Mouse (Mus musculus) kidney, adult 8-10 months (tissue): Measurements from ENCODE around the gene Lmx1b.

Experiments used
- DNase-seq, 2 experiments: peaks; one replicate each; pipeline ENCODE4 v3.0.0; 2022

The Lmx1b gene

DNA sequence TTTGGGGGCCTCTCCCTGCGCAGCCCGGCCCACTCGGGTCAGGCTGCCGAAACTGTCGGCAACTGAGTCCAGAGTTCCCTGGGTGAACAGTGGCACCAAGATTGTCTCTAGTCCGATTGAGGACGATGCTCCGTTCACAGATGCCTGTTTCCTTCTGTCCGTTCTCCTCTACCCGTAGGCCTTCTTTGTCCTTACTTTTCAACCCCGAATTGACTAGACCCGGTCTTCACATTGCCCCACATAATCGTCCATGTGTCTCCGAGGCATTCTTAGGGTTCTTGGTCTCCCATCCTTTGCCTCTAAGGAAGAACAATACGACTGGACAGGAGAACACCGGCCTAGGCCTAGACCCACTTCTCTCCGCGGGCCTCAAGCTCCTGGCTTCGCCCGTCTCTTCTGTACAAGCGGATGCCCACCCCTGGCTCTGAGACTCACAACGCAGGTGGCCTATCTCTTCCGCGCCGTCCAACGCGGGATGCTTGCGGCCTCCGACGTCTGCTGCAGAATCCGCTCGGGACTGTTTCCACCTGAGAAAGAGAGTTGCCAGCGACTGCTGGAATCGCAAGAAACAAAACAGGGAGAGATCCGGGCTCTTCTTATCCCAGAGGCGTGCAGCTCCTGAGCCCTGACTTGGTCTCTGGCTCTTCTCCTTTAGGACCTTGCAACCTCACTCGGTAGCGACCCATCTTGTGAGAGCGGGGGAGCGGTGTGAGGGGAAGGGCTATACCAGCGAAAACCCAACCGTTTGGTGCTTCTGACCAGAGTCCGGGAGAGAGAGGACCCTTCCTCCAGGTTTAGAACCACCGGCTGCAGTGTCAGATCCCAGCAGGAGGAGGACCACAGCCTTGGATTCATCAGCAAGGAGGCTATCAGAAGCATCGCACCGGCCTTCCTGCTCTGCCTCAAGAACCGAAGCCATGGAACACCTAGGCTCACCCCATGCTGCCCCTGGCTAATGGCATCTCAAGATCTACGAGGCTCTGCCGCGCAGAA, 3.7 kb upstream of the Lmx1b start:
- DNase-seq = no peak

DNA sequence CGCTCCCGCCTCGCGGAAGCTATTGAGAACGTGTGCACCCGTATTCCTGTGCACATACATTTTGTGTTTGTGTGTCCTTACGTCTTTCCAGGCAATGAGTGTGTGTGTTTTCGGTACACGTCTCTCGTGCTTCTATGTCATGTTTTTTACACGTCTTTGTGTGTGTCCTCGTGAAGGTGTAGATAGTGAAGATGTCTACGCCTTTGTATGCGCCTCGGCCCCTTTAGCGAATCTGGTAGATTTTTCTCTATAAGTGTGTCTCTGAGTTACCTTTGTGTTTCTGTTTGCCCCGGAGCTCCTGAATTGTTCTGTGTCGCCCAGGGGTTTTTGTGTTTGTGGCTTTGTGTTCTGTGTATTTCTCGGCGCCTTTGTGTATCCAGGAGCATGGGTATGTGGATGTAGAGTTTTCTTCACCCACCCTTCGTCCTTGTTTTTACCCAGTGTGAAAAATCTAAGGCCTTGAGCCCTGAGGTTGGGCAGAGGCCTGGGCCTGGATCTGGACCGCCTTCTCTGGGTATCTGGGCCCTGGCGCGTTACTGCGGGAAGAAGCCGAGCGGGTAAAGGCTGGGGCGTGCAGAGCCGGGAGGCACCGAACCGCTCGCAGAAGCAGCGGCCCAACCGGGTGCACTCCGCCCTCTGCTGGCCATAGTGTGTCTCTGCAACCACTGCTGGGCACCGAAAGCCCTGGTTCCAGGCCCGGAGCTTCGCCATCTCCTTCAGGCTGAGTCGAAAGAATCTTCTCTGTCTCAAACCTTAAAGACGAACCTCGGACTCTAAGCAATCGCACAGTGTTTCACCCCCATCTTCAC, 2.5 kb upstream of the Lmx1b start:
- DNase-seq = peak; percentile 45 to 70

DNA sequence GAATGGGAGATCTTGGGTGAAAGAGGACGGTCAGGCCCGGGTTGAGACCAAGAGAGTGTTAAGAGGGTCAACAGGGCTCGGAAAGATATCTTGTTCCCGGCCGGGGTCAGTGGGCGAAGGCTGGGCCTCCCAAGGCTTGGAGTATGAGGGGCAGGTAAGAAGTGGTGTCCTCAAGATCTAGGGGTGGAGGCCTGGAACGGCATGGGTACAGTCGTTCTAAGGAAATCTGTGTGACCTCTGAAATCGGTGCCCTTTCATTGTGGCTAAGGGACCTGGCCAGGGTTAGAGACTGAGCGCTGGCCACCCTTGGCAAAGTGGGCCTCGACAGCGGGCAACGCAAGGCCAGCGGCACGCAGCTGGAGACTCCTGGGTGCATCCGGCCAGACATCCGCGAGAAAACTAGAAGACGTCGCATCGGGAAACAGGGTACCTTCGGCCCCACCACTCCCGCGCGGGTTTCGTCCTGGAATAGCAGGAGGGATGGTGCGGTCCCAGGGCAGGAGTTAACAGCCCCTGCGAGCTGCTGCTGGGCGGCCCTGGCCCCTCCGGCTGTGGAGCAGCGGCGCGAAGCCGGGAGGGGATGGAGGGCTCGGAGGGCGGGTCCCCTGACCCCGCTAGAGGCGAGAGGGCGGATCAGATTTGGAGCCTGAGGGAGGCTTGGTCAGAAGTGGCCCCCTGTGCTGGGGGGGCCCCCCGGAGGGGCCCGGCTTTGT, 1.7 kb upstream of the Lmx1b start:
- DNase-seq = no peak

DNA sequence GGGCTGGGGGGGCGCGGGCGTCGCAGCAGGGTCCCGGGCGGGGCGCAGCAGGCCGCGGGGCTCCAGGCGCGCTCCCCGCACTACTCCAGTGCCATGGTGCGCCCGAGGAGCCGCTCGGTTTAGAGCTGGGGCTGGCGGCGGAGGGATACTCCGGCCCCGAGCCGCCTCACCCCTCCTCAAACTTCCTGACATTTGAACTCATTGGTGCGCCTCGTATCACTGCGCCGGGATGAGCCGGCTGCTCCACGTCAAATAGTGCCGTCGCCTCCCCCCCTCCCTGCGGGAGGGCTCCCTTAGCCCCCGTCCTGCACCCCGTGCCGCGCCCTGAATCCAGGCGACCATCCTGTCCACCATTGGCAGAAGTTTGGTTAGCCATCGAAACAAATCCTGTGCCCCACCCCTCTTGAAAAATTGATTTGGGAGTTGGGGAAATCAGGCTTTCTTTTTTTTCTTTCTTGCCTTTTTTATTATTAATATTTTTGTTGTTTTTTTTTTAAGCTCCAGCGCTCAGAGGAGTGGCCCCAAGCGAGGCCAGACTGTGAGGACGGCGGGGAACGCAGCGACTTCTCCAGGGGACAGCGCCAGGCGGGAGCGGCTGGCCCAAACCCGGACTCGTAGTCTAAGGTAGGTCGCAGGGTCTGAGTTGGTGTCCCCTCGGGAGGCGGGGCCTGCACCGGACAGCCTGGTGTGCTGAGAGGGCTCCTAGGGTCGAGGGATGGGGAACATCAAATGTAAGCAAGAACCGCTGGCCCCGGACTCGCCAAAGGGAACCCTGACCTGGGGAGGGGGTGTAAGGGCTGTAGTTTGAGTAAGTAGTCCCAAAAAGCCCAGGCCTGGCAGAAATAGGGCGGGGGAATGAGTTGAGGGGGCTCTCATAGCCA, 907 bp upstream of the Lmx1b start:
- peak; percentile 19 to 26 for DNase-seq

DNA sequence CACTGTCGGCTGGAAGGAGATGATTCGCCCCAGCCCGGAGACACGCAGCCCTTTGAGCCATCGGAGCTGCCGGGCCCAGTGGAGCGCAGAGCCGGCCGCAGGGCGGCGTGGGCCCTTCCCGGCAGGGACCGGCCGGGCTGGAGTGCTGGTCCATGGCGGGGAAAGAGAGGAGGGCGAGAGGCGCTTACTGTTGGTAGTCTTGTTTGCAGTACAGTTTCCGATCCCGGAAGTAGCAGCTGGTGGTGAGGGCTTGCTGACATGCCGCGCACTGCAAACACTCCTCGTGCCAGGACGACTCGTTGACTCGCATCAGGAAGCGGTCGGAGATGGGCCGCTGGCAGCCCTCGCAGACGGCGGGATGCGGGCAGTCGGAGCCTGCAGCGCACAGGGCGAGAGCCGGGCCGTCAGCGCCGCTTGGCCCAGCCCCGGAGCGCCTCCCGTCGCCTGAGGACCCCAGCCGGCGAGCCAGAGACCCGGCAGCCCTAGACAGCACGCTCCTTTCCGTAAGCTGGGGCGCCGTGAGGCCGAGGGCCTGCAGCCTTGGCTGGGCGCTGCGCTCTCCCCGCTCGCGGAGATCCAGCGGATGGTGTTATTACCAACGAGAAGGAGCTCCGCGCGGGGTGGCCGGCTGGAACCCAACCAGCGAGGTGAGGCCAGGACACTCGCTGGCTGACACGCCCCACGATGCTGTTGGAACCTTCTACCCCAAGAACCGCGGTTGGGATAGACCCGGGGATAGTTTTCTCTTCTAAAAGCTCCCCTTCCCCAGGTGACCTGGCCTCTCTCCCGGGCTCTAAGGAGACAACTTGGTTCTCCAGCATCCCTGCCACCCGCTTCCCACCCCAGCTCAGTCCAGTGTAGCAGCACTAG, 775 bp downstream of the Lmx1b start:
- DNase-seq = no peak

DNA sequence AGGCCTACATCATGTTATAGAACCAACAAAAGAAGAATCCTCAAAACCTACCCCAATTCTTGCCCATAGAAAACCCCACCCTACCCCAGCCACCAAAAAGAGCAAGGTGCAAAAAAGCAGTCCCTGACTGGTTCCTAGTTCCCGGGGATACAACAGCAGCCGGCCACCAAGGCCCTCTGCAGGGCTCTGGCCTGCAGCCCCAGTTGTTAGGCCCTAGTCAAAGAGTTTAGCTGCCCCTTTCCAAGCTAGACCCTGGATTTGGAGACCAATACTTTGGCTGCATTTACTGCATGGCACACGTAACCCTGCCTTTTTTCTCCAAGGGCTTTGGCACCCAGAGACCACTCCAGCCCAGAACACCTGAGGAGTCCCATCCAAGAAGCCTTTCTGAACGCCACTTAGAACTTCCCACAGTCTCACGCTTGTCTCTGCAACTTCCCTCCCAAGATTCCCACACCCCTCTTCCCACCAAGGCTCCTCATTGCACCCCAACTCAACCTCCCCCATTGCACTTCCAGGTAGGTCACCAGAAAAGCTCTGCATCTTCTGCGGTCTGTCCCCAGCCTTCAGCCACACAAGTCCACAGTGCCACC, 2.1 kb downstream of the Lmx1b start:
- DNase-seq = no peak

DNA sequence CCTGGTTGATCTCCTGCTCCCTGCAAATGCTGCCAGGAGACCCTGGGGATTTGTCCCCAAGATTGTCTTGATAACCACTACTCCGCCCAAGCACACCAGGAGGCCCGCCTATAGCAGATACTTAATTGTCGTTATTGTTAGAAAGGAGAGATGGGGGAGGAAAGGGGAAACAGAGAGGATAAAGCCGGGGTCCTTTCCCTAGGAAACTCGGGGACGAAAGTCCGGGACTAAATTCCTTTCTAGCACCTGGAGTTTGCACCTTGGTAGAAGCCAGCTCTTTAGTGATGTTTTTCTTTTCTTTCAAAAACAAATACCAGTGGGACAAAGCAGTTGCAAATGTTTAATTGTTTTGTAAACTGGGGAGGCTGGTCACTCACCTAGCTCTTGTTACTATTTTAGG, 3.0 kb downstream of the Lmx1b start:
- DNase-seq = no peak

DNA sequence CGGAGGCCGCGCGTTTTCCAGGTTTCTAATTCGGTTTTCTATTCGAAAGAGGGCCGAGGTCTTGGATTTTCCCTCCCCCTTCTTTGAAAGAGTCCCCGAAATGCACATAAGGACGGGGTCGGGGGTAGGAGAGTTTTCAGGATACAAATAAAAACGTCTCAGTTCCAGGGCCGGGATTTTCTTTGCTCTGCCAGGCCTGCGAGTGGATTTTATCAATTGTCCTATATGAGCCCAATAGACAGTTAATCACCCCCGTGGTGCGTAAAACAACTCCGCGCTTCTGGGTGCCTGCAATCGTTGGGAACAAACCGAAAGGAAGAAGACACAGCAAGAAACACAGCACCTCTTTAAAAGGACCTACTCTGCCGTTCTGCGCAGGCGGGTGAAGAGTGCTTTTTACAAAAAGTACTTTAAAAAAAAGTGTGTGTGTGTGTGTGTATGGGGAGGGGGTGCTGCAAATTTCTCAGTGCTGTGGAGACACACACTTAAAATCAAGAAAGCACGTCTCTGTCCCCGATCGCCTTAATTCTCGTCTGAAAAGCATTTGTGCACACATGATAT, 3.6 kb downstream of the Lmx1b start:
- DNase-seq = no peak

DNA sequence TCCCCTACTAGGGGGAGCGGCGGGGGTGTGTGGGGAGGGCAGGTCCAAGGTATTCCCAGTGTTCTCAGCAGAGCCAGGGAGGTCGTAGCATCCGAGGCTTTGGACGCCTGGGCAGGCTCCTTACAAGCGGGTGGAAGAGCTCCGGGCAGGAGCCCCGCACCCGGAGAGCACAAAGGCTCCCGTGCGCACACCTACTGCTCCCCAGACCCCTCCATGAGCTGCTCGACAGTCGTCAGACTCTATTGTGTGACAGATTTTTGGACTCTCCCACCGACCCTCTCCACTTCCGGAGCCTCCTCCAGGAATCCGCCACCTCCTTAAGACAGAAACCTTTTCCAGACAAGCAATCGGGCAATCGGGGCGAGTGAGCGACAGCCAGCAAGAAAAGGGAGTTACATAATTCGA, 4.2 kb downstream of the Lmx1b start:
- DNase-seq = no peak

DNA sequence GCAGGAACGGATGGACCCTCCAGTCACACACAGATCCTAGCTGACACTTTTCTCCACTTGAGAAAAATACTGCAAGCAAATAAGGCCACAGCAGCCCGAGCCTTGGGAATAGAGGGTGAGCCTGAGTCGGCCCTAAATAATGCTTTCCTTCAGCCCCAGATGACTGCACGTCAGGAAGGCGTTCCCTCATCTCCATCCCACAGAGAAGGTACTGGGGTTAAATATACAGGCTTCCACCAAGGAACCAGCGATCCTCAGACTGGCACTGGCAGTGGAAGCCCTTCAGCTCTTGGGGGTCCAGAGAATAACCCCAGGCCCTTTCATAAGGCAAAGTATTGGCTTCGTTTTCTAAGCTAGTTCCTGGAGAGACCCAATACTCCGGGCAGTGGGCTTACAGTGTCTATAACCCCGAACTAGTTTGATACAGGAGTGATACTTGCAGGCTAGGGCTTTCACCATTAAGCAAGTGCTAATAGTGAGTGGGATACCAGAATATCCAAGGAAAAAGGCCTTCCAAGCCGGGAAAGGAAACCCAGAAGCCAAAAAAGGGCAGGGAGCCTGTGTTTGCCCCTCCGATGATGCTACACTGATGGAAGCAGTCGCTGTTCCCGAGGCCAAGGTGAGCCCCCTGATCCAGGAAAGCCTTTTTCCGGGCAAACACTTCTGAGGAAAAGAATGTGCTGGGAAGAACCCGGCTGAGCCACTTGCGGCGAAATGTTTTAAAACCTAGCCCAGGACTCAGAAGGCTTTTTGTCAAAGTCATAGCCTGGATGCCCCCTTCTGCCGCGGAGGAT, 4.8 kb downstream of the Lmx1b start:
- no peak for DNase-seq

DNA sequence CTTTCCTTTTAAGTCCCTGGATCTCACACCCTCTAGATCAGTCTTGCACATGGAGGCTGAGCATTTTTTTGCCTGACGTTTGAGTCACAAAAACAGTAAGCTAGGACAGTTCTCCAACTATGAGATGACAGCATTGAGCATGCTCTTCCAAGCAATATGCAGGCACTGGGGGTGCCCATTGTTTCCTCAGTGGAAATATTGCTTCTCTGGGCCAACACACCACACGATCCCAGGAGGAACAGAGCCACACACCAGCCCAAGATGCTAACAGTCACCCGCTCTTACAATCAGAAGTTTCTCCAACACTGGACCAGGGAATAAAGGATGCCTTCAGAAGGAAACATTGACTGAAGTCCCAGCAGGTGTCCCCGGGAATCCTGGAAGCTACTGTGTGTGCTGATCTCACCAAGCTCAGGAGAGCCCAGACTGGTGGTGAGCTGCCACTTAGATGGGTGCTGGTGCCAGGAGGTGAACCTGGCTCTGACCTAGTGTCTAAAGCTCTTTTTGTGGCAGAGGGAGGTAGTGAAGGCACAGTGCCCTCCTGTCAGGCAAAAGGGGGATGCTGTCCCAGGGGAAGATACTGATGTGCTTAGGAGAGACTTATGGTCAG, 5.7 kb downstream of the Lmx1b start:
- no peak for DNase-seq

DNA sequence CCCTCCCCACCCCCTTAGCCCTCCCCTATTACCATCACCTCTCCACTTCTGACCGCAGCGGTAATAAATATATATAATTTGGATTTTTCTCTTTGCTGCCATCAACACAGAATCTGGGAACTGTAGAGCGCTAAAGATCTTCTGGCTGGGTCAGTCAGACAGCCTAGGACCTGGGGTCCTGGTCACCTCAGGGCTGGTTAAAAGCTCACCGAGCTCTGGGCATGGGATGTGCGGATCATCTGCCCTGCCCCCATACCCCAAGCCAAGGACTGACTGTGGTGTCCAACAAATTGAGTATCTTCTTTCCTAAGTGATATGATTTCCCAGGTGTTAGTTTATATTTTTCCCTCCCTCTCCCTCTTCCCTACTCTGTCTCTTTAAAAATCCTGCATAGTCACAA, 6.4 kb downstream of the Lmx1b start:
- DNase-seq = no peak

DNA sequence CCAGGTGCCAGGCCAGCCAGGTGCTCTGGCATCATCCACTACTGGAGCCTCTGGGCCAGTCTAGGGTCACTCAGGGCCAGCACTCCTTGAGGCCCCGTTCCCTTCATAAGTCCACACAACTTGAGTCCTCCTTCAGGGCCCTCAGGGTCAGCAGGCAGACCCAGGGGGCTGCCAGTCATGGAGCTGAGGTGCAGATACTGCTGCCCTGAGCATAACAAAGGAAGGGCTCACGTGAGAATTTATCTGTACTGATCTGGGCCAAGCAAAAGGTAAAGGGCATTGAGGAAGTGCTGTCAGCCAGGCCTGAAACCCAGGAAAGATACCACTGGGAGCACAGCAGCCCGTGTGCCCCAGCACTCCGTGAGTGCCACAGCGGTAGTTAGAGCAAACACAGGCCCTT, 7.1 kb downstream of the Lmx1b start:
- no peak for DNase-seq

DNA sequence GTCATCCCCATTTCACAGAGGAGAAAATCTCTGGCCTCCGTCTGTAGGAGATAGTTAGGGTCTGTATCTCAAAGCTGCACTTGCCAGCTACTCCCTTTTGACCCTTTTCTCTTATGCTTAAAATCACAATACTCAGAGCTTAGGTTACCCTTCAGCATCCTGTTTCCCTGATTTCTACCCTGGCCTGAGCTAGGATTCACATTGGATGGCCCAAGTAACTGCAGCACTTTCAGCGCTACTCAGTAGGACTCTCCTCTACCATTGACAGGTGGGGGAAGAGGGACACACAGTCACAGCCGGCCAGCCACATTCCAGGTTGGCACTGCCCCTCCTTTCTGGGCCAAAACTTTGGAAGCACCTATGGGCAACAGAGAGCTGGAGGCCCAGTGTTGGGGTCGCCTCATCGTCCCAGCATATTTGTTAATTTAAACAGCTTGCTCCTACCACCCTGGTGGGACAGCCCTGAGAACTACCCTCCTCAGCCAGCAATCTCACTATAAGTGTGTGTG, 7.7 kb downstream of the Lmx1b start:
- no peak for DNase-seq

DNA sequence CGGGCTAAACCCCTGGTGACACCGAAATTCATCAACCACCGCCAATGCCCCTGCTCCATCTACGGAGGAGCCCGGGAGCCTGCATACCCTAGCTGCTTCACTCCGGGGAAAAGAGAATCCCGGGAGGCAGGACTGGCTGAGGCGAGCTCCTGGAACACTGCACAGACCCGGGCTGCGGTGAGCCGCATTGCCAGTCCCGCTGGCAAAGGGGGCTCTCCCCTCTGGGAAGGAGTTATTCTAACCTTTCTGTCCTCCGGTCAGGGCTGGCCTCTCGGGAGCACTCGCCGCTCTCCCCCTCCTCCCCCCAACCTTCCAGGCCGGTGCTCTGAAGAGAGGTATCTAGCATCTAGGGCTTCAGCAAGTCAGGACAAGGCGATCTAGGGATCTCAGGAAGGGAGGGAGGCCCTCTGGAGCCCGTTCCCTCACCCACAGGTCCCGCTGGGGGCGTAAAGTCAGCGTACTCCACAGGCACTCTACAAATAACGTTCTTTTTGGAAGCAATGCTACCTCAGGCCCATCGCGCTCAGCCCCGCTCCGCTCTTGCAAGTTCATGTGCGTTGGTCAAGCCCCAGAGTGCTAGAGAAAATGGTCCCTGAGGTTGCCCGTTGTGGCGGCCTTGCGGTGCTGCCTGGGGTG, 8.5 kb downstream of the Lmx1b start:
- no peak for DNase-seq

DNA sequence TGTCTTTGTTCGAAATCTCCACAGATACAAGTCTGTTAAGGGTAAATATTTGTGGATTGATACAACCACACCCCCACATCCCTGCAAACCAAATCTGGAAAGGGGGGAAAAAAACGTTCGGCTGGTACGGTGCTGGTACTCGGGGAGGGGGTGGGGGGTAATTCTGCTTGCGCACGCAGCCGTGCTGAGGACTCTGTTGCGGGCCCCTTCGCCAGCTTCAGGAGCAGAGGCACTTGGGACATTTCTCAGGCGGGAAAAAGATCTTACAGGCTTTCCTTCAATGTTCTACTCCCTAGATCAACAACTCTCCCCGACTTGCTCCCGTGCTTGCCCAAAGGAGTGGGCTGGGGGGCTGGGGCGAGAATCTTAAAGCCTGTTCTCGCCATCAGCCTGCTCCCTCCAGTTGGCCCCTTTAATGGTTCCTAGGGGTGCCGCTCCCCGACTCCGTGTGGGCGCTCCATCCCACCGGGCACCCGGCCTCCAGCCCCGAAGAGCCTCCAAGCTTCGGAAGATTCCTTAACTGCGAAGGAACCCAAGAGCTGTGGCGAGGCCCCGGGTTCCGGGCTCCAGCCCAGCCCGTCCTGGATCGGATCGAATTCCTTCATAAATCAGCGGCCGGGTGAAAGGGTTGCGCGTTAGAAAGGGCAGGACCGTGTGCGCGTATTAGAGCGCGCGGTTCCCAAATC, 9.1 kb downstream of the Lmx1b start:
- DNase-seq = no peak

DNA sequence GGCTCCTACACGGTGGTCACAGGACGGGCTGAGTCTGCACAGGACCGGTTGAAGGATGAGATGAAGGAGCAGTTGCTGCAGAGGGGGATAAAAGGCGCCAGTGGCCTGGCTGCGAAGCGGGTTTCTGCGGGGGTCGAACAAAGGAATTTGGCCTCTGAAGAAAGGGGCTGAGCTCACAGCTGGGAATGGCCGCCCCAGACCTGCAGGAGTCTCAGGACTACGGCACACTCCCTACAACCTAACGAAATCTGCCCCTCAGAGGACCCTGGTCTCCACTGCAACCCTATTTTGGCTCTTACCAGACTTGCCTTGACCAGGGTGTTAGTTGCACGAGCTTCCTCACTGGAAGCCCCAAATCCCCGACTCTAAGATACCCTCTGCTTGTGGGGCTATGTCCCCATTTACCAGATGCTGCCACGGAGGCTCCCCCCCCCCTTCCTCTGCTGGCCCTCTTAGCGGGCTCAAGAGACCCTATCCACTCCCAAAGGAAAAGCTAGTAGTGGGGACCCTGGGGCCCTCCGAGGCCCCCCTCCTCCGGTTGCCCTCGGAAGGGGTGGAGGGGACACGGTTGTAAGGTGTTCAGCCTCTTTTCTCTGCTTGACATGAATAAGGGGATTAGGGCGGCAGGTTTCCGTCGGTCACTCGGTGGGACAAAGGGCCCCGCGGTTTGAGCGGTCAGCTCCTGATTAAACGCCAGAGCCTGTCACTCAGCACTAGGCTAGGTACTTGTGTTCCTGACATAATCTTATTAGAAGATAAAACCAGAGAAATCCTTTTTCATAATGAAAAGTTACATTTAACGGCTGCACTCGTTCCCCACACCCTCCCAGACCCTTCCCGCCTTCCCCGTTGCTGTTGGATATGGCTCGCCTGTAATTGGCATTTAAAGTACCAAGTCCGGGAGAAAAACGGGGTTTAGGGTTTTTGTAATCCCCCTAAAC, 10.0 kb downstream of the Lmx1b start:
- no peak for DNase-seq
